Mouse (Mus musculus): ENCODE measurements at regions not wholly inside any gene's neighbourhood (a gene's known extent, or its start where the extent isn't known, plus 50 kb on each side); places are given as distances from the start of the nearest gene placed in this dataset.

DNA sequence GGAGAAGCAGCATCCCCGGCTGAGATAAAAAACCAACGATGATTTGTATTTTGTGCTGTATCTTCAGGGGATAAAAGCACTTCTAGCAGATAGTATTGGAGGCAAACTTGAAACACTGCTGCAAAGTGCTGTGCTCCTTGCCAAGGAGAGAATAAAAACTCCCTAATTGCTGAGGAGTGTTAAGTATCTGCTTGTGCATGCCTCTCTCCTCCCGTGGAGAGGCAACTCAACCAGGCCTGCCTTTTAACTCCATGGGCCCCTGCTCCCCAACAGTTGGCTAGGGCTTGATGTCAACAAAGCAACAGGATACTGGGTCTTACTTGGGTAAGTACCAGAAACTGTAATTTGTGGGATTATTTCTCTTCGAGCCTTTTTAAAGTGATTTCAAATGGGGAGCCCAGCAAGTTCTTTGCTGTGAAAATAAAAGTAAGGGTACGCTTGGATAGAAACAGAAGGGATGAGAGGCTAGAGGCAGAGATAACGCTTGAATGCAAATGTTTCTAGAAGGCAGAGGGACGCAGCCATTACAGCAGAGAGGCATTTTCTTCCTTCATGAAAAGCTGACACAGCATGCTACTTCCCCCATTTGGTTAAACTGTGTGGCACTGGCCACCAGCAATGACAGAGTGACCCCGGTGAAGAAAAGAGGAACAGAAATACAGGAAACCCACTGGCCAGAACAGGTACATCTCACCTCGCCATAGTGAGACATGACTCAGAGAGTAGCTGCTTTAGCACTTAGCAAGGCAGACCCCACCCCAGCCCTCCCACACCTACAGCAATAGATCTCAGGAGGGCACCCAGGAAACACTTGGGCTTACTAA is 369.0 kb upstream of the Spred2 start:
- no peak for DNase-seq (ENCODE audit: low read depth, low spot score)
- no peaks in the 10 kb centered on the region for H3K36me3 ChIP-seq (ENCODE audit: control insufficient read depth, insufficient read depth, low read length, poor library complexity, severe bottlenecking)
- H3K27me3 ChIP-seq (ENCODE audit: control insufficient read depth, insufficient read depth, low read length, poor library complexity, severe bottlenecking) = no peaks in the 10 kb centered on the region

DNA sequence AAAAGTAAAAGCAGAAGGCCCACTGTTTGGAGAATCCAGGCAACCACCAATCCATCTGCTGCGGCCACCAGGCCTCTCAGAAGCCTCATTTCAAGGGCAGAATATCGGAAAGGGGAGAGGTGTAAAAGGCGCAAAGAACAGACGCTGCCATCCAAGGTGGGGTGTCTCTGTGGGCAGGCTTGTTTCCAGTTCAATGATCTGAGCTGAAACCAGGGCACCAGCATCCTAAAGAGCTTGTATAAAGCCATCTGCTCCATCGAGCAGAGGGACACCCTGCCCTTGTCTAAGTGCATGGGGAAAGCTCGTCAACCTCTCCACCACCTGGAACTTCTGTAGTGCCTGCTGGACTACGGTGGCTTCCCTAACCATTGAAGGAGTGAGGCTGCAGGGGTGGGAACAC is 363.7 kb upstream of the Spred2 start:
- no peak for DNase-seq (ENCODE audit: low read depth, low spot score)

DNA sequence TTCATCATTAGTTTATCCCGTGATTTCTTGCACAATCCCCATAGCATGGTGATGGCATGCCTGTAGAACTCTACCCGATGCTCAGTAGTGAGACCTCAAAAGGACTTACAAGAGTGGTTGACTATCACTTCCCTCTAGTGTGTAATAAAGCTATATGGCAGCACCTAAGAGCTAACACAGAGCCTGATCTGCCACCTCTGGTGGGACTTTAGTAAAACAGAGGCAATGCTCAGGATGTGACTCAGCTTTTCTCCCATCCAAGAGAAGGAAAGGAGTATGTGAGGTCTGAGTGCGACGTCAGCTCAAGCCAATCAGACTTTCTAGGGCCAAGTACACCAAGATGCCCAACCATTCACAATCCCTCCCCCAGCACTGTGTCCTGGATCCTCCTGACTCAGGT is 361.5 kb upstream of the Spred2 start:
- DNase-seq (ENCODE audit: low read depth, low spot score) = no peak
- Histone ChIP-seq H3K36me3 (ENCODE audit: control insufficient read depth, insufficient read depth, low read length, poor library complexity, severe bottlenecking) (no peaks in the 10 kb centered on the region), H3K27me3 (ENCODE audit: control insufficient read depth, insufficient read depth, low read length, poor library complexity, severe bottlenecking) (no peaks in the 10 kb centered on the region)

More for the DNA sequence above, 363.7 kb upstream of the Spred2 start:
- Histone ChIP-seq H3K36me3 (ENCODE audit: control insufficient read depth, insufficient read depth, low read length, poor library complexity, severe bottlenecking) (no peaks in the 10 kb centered on the region), H3K27me3 (ENCODE audit: control insufficient read depth, insufficient read depth, low read length, poor library complexity, severe bottlenecking) (no peaks in the 10 kb centered on the region)

DNA sequence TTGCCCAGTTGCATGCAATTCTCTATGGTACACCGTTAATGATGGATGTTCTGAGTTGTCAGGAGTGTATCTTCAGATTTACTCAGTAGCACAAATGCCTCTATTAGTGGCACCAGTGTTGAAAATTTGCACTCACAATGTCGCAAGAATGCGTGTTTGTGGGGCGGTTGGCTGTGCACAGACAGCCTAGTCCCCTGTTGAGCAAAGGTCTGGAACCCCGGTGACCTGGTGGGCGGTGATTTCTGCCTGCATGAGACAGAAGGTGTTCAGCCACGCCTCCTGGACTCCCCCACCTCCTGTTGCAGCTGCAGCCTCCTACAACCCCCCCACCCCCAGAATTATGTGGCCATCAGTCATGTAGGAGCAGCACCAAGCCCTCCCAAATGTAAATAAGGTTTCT is 338.9 kb upstream of the Spred2 start:
- Histone ChIP-seq H3K36me3 (ENCODE audit: control insufficient read depth, insufficient read depth, low read length, poor library complexity, severe bottlenecking) (no peaks in the 10 kb centered on the region), H3K27me3 (ENCODE audit: control insufficient read depth, insufficient read depth, low read length, poor library complexity, severe bottlenecking) (no peaks in the 10 kb centered on the region)
- DNase-seq (ENCODE audit: low read depth, low spot score) = no peak

DNA sequence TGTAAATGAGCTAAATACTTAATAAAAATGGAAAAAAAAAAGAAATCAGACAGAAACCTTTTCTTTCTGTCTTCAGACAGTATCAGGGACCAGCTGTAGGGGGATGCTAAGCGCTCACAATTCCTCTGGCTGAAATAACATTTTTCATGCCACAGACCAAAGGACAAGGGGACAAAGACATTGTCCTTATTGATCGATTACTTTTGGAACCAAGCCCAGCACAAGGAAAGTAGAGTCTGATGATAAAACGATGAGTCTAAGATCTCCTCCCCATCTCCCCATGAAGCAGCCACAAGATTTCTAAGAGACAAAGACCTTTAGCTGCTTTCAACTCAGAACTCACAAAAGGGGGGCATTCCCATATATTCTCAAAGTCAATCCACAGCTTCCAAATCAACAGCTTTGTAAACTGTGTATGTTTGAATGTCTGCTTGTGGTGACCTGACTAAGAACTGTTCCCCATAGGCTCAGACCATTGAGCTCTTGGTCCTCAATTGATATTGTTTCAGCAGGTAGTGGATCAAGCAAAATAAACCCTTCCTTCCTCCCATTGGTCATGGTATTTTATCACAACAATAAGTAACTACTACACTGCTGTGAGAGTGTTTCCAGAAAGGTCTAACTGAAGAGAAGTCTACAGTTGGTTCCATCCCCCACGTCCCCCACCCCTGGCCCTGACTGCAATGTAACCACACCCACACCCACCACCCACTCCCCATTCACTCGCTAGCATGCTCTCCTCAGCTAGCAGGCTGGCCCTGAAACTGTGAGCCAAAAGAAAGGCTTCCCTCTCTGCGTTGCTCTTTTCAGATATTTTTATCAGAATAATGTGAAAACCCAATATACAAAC is 331.4 kb upstream of the Spred2 start:
- DNase-seq (ENCODE audit: low read depth, low spot score) = no peak

DNA sequence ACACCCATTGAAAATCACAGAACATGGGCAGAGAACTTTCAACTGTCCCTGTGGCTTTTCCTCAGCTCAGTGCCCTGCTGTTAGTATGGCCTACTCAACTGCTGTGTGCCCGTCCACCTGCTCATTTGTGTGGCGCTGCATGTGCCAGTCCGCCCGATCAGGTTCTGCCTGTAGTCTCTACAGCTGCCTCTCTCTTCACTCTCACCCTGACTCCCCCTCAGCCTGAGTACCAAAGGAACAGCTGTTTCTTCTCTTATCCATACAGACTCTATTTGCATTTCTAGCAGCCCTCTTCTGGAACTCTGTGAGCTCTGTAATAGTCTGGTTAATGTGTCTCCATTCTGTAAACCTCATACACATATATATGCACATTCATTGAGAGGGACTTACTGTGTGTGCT is 329.1 kb upstream of the Spred2 start:
- no peak for DNase-seq (ENCODE audit: low read depth, low spot score)
- Histone ChIP-seq H3K27me3 (ENCODE audit: control insufficient read depth, insufficient read depth, low read length, poor library complexity, severe bottlenecking) (no peaks in the 10 kb centered on the region), H3K36me3 (ENCODE audit: control insufficient read depth, insufficient read depth, low read length, poor library complexity, severe bottlenecking) (no peaks in the 10 kb centered on the region)

More for the DNA sequence above, 331.4 kb upstream of the Spred2 start:
- H3K27me3 ChIP-seq (ENCODE audit: control insufficient read depth, insufficient read depth, low read length, poor library complexity, severe bottlenecking) = no peaks in the 10 kb centered on the region
- no peaks in the 10 kb centered on the region for H3K36me3 ChIP-seq (ENCODE audit: control insufficient read depth, insufficient read depth, low read length, poor library complexity, severe bottlenecking)

DNA sequence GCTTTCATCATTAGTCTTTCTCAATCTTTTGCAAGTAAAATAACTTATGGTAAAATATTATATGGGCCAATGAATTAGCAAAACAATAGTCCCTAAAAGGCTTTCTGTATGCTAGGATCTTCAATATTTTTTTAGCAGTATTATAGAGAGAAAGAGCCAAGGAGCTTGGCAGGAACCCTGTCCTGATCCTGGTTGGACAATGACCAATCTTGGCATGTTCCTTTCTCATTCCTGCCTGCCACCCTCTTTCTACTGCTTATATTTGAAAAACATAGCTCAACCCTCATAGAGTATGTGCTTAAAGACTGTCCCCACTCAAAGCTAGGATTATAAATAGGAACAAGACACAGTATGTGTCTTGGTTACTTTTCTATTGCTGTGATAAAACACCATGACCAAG is 327.8 kb upstream of the Spred2 start:
- H3K27me3 ChIP-seq (ENCODE audit: control insufficient read depth, insufficient read depth, low read length, poor library complexity, severe bottlenecking) = no peaks in the 10 kb centered on the region
- H3K36me3 ChIP-seq (ENCODE audit: control insufficient read depth, insufficient read depth, low read length, poor library complexity, severe bottlenecking) = no peaks in the 10 kb centered on the region
- no peak for DNase-seq (ENCODE audit: low read depth, low spot score)

DNA sequence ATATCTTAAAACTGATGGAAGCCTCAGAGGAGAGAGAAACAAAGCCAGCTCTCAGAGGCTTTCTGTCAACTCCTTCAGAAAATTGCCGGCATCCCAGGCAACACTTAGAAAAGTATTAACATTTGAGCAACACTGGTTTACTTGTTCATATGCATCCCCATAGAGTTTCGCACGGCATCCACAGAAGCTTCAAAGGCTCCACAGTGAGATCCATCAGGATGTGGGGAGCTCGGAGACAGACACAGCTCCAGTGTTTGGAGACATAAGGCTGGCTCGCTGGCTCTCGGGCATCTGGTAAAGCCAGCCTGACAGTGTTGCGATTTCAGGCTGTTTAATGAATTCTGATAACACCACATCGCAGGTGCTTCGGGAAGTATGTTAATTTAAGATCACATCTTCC is 324.7 kb upstream of the Spred2 start:
- DNase-seq (ENCODE audit: low read depth, low spot score) = no peak
- H3K27me3 ChIP-seq (ENCODE audit: control insufficient read depth, insufficient read depth, low read length, poor library complexity, severe bottlenecking) = no peaks in the 10 kb centered on the region
- no peaks in the 10 kb centered on the region for H3K36me3 ChIP-seq (ENCODE audit: control insufficient read depth, insufficient read depth, low read length, poor library complexity, severe bottlenecking)

DNA sequence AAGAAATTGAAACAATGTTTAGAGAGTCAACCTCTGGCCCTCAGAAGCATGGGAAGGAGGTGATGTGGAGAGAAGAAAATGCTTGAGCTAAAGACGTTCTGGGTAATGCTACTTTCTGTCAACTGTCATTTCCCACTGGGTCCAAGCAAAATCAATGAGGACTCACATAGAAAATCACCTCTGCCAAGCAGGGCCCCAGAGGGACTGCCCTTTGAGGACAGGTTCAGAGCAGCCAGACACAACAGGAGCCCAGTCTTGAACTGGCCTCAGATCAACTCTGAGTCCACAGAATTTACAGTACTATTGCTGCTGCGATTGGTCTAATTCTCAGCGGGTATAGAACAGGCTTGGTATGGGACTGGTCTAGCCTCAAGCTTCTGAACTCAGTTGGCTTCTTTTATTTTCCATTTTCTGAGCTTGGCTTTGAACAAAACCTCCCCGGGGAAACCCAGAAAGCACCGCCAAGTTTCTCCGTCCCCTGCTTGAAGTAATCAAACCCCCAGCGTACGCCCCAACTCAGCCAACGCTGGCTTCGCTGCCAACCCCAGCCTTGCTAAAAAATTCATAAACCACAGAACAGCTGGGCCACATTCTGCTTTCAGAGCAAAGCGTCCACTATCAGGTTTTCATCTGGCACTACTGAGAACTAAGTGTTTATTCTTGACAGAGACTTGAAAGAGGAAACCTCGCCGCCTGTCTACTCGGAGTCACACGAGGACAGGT is 322.8 kb upstream of the Spred2 start:
- no peaks in the 10 kb centered on the region for H3K36me3 ChIP-seq (ENCODE audit: control insufficient read depth, insufficient read depth, low read length, poor library complexity, severe bottlenecking)
- no peak for DNase-seq (ENCODE audit: low read depth, low spot score)
- no peaks in the 10 kb centered on the region for H3K27me3 ChIP-seq (ENCODE audit: control insufficient read depth, insufficient read depth, low read length, poor library complexity, severe bottlenecking)

DNA sequence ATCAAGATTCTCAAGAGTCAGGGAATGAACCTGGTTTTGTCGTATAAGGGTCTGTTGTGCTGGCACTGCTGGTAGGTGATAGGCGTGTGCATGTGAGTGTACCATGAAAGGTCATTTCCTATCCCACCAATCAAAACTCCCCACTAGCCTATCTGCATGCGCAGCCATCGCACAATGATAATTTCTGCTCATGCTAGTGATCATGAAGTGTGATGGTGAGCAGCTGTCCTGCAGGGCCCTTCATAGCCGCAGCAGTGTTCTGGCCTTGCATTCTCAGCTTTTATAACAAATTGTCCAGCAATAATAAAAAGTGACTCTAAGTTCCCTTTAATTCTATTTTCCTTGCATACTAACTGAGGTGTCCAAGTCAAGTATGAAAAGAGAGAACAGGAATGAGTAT is 321.7 kb upstream of the Spred2 start:
- DNase-seq (ENCODE audit: low read depth, low spot score) = no peak
- H3K27me3 ChIP-seq (ENCODE audit: control insufficient read depth, insufficient read depth, low read length, poor library complexity, severe bottlenecking) = no peaks in the 10 kb centered on the region
- no peaks in the 10 kb centered on the region for H3K36me3 ChIP-seq (ENCODE audit: control insufficient read depth, insufficient read depth, low read length, poor library complexity, severe bottlenecking)

DNA sequence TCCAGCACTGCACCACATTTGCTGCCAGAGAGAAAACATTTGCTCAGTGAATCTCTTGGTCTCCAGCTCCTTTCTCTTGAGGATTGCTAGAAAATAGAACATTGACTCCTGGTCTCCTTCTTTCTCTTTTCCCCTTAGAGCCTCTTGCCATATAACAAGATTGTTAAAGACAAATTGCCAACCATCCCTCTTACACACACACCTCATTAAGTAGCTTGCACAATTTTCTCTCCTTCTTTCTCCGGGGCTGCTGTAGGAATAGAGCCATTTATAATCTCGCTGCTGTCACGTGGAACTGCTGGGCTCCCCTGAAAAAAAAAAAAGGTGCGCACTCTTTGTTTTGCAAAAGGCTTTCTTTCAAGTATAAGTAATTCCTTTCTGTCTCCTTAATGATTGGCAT is 318.6 kb upstream of the Spred2 start:
- Histone ChIP-seq H3K27me3 (ENCODE audit: control insufficient read depth, insufficient read depth, low read length, poor library complexity, severe bottlenecking) (no peaks in the 10 kb centered on the region), H3K36me3 (ENCODE audit: control insufficient read depth, insufficient read depth, low read length, poor library complexity, severe bottlenecking) (no peaks in the 10 kb centered on the region)
- no peak for DNase-seq (ENCODE audit: low read depth, low spot score)

DNA sequence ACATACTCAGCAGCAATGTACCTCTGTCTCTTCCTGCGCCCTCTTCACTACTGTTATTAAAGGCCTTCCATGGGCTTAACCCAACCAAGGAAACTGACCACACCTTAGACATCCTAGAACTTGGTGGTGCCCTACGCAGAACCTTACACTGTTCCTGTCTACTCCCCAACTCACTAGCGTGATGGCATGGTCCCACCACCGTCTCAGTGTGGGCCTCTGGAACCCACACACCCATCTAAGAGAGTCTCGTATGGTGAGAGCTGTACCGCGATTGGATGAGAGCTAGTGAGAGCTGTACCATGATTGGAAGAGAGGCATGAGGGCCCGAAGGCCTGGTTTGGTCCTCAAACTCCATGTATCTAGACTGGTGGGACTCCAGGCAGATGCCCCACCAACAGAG is 317.2 kb upstream of the Spred2 start:
- Histone ChIP-seq H3K36me3 (ENCODE audit: control insufficient read depth, insufficient read depth, low read length, poor library complexity, severe bottlenecking) (no peaks in the 10 kb centered on the region), H3K27me3 (ENCODE audit: control insufficient read depth, insufficient read depth, low read length, poor library complexity, severe bottlenecking) (no peaks in the 10 kb centered on the region)
- no peak for DNase-seq (ENCODE audit: low read depth, low spot score)

DNA sequence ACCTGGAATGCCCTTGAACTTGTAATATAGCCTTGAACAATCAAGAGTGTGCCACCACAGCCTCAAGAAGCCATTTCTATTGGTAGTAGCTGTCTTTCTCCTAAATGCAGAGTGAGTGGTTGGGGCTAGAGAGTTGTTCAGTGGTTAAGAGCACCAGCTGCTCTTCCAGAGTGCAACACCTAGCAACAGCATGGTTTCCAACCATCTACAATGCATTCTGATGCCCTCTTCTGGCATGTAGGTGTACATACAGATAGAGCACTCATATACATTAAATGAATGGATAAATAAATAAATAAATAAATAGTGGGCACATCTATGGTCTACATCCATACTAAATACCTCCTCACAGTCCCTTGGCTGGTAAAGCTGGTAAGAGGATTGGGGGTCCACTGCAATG is 316.2 kb upstream of the Spred2 start:
- no peak for DNase-seq (ENCODE audit: low read depth, low spot score)
- no peaks in the 10 kb centered on the region for H3K36me3 ChIP-seq (ENCODE audit: control insufficient read depth, insufficient read depth, low read length, poor library complexity, severe bottlenecking)
- no peaks in the 10 kb centered on the region for H3K27me3 ChIP-seq (ENCODE audit: control insufficient read depth, insufficient read depth, low read length, poor library complexity, severe bottlenecking)

DNA sequence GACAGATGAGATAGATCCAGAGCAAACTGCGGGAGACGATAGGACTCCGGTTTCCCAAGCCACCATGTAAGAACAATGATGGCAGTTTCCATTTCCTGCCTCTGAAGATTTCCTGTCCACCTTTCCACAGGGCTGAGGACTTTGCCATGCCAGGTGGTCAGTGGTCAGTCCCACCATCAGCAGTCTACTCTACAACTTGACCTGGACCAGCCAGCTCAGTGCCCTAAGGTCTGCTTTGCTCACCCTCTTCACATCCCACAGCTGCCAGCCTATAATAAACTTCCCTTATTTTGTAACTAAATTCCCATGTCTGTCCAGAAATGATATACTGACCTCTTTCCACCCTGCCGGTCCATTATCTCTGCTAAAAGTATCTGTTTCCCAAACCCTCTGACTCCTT is 315.7 kb upstream of the Spred2 start:
- no peaks in the 10 kb centered on the region for H3K27me3 ChIP-seq (ENCODE audit: control insufficient read depth, insufficient read depth, low read length, poor library complexity, severe bottlenecking)
- H3K36me3 ChIP-seq (ENCODE audit: control insufficient read depth, insufficient read depth, low read length, poor library complexity, severe bottlenecking) = no peaks in the 10 kb centered on the region
- DNase-seq (ENCODE audit: low read depth, low spot score) = no peak

DNA sequence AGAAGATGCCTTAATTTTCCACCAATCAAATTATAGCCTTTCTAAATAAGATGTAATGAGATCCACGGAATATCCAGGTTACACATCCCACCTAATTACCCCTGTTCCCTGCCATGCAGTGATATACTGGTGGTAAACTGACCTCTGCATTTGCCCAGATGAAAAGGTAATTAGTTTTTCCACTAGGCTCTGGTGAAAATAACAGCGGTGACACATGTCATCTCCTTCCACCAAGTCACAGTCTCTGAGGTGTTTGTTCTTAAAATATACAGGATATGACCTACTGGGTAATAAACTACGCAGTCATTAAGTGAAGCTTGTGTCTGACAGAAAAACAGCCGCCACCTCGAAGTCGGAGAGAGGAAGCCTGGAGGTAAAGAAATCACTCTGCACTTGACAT is 313.6 kb upstream of the Spred2 start:
- no peak for DNase-seq (ENCODE audit: low read depth, low spot score)
- Histone ChIP-seq H3K27me3 (ENCODE audit: control insufficient read depth, insufficient read depth, low read length, poor library complexity, severe bottlenecking) (no peaks in the 10 kb centered on the region), H3K36me3 (ENCODE audit: control insufficient read depth, insufficient read depth, low read length, poor library complexity, severe bottlenecking) (no peaks in the 10 kb centered on the region)

All from splenic B cell, adult 2 months (primary cell).